Mouse (Mus musculus): ENCODE measurements at regions not wholly inside any gene's neighbourhood (a gene's known extent, or its start where the extent isn't known, plus 50 kb on each side); places are given as distances from the start of the nearest gene placed in this dataset.

- TF ChIP-seq CTCF (IDR thresholded peaks at IDR 0.05; ENCODE audit: borderline replicate concordance, insufficient read depth, low read depth, low read length) (no peak), POLR2A (IDR thresholded peaks at IDR 0.05; ENCODE audit: borderline replicate concordance, insufficient read depth, low read length) (no peak)
Measured at GRCm38 (mm10) chr2:178842595-178842994, 412.3 kb downstream of the Cdh26 start.
